Mouse (Mus musculus) erythroblast, embryonic 14.5 days (primary cell): ENCODE data around the gene Zfp865. TPM values are rescaled to one million over a fixed set of nuclear protein-coding genes. Genes with fewer than 3 reads are reported as not detected.
"Not testable (repeated sequence)": the region's sequence is repeated elsewhere in the genome, so short reads cannot be mapped to it uniquely, and the experiment has no call there.

Source experiments
- H3K27me3 ChIP-seq: 2 replicates; pipeline ENCODE4 v1.6.1; 2012; ENCODE audit warnings: inconsistent platforms; ENCODE audit not compliant: control insufficient read depth
- H3K36me3 ChIP-seq: 2 replicates; pipeline ENCODE4 v1.6.1; 2012; ENCODE audit warnings: mild to moderate bottlenecking, inconsistent platforms; ENCODE audit not compliant: control insufficient read depth
- H3K4me1 ChIP-seq: 2 replicates; pipeline ENCODE4 v1.6.1; 2012; ENCODE audit warnings: inconsistent platforms; ENCODE audit not compliant: control insufficient read depth
- H3K4me3 ChIP-seq: replicated peaks from 2 replicates; pipeline ENCODE3; 2012; ENCODE audit warnings: moderate library complexity, mild to moderate bottlenecking, inconsistent platforms
- H3K9me3 ChIP-seq: 2 replicates; pipeline ENCODE4 v1.6.1; 2012; ENCODE audit warnings: low read length, inconsistent platforms, mixed read lengths; ENCODE audit not compliant: control insufficient read depth
- GATA1 ChIP-seq: IDR thresholded peaks from 2 replicates; pipeline ENCODE4 v1.6.1; 2012; ENCODE audit warnings: low read length, inconsistent platforms, mixed read lengths
- TAL1 ChIP-seq: IDR thresholded peaks from 3 replicates; pipeline ENCODE4 v1.6.1; 2012; ENCODE audit warnings: low read length, inconsistent platforms, mixed read lengths
- polyA plus RNA-seq: library from polyadenylated mRNA; stranded (reverse); fragments of >175 nt; gene quantifications from 2 replicates; pipeline ENCODE4 v1.2.3, GENCODE M21; 2012

Gene Zfp865
- polyA plus RNA-seq, 1 experiment = 1.8 TPM

GRCm38 (mm10) chr7:4995268-4996002 lies 24.7 kb upstream of the Zfp865 start:
- TF ChIP-seq TAL1 (no peak), GATA1 (no peak)
- peak overlapping the region; percentile 53 for H3K4me3 ChIP-seq
- no peaks in the 10 kb centered on the region for H3K4me1 ChIP-seq
- H3K9me3 ChIP-seq = peaks cover 18% of the 10 kb centered on the region
- H3K36me3 ChIP-seq = peaks cover 5% of the 10 kb centered on the region; the same call in 1 of the 2 replicates
- peaks cover 46% of the 10 kb centered on the region for H3K27me3 ChIP-seq

GRCm38 (mm10) chr7:4996003-4996895 lies 23.9 kb upstream of the Zfp865 start, which contains the start of gene Zfp579:
Gene Zfp579 (minus strand): TSS chr7:4996158.
- H3K27me3 ChIP-seq = peaks cover 46% of the 10 kb centered on the region
- peaks cover 5% of the 10 kb centered on the region; the same call in 1 of the 2 replicates for H3K36me3 ChIP-seq
- peak within 1 kb of the TSS; percentile 53 for H3K4me3 ChIP-seq
- TF ChIP-seq GATA1 (no peak), TAL1 (no peak)
- H3K4me1 ChIP-seq = no peaks in the 10 kb centered on the region
- H3K9me3 ChIP-seq = peaks cover 18% of the 10 kb centered on the region

GRCm38 (mm10) chr7:4996934-4997333 lies 23.2 kb upstream of the Zfp865 start:
- Histone ChIP-seq H3K4me3 (no peak overlapping the region), H3K9me3 (peaks cover 18% of the 10 kb centered on the region), H3K4me1 (no peaks in the 10 kb centered on the region), H3K36me3 (peaks cover 5% of the 10 kb centered on the region; the same call in 1 of the 2 replicates), H3K27me3 (peaks cover 46% of the 10 kb centered on the region)
- no peak for TF ChIP-seq TAL1
- no peak for TF ChIP-seq GATA1

- no peak overlapping the region for H3K4me3 ChIP-seq
- no peaks in the 10 kb centered on the region for H3K4me1 ChIP-seq
- H3K27me3 ChIP-seq = peaks cover 20% of the 10 kb centered on the region
- peaks cover 10% of the 10 kb centered on the region for H3K9me3 ChIP-seq
- no peak for TF ChIP-seq TAL1
- TF ChIP-seq GATA1 = no peak
- H3K36me3 ChIP-seq = no peaks in the 10 kb centered on the region
These were observed 20.3 kb upstream of the Zfp865 start for GRCm38 (mm10) chr7:4999876-5000275.

GRCm38 (mm10) chr7:5002876-5003275 lies 17.3 kb upstream of the Zfp865 start:
- Histone ChIP-seq H3K36me3 (peaks cover 17% of the 10 kb centered on the region), H3K9me3 (peaks cover 10% of the 10 kb centered on the region)
- H3K27me3 ChIP-seq, H3K4me1 ChIP-seq, H3K4me3 ChIP-seq: not testable (repeated sequence)

GRCm38 (mm10) chr7:5008229-5008628 lies 11.9 kb upstream of the Zfp865 start:
- no peak for TF ChIP-seq GATA1
- TF ChIP-seq TAL1 = no peak
- Histone ChIP-seq H3K27me3 (no peaks in the 10 kb centered on the region), H3K4me1 (peaks cover 11% of the 10 kb centered on the region), H3K4me3 (no peak overlapping the region), H3K36me3 (peaks cover 70% of the 10 kb centered on the region), H3K9me3 (peaks cover 11% of the 10 kb centered on the region)

GRCm38 (mm10) chr7:5012681-5013513 lies 7.3 kb upstream of the Zfp865 start:
- Histone ChIP-seq H3K36me3 (peaks cover 65% of the 10 kb centered on the region), H3K4me3 (peak overlapping the region; percentile 22), H3K9me3 (peaks cover 21% of the 10 kb centered on the region), H3K27me3 (no peaks in the 10 kb centered on the region), H3K4me1 (peaks cover 42% of the 10 kb centered on the region)
- TF ChIP-seq TAL1 = no peak
- no peak for TF ChIP-seq GATA1

- no peak for TF ChIP-seq TAL1
- Histone ChIP-seq H3K4me1 (peaks cover 58% of the 10 kb centered on the region), H3K27me3 (no peaks in the 10 kb centered on the region), H3K4me3 (peak within 1 kb of the TSS; percentile 91), H3K9me3 (peaks cover 12% of the 10 kb centered on the region), H3K36me3 (peaks cover 55% of the 10 kb centered on the region)
These were observed 5.7 kb upstream of the Zfp865 start, which contains the start of the genes Zfp524 and Fiz1 for GRCm38 (mm10) chr7:5014251-5015117. Gene Zfp524 (plus strand): TSS chr7:5014415. Gene Fiz1 (minus strand): TSS chr7:5014697.
